Mouse (Mus musculus): Measurements from ENCODE around the gene Ctnna2. TPM values are rescaled to one million over a fixed set of nuclear protein-coding genes. Genes with fewer than 3 reads are reported as not detected.

Gene Ctnna2
- total and polyA plus RNA-seq, 2 experiments, result not detected

DNA sequence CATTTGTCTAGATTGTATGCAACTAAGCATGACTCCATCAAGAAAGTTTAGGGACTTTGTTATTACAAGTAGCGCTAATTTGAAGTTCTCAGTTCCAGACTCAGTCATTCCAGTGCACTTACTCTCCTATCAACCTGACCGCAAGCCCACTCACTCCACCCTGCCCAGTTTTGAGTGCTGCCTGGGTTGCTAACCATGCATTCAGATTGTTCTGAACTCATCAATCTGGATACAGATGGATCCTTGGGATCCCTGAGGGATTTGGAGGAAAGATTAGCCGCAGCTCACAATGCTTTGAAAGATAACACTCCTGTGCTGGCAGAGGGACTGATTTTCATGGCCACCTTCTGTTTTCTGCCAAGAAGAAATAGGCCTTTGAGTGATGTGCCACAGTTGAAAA is 168.5 kb downstream of the Ctnna2 start:
- WGBS, result 88% methylated on average over 3 of the region's 3 CpGs

DNA sequence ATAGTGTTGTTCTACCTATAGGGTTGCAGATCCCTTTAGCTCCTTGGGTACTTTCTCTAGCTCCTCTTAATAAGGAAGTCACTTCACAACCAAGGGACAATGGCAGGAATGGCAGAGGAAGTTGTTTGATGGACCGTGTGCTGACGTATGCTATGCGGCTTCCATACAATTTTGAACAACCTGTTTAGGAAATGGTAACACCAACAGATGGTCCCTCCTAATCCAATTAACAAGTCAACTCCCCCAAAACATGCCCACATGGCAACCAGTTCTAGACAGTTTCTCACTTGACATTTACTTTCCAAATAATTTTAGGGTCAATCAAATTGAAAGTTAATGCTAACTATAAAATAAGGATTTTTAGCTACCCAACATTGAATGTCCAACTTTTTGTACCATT is 176.9 kb downstream of the Ctnna2 start:
- no peak overlapping the region for H3K4me3 ChIP-seq (ENCODE audit: insufficient read depth, low read depth, low read length)
- H3K36me3 ChIP-seq (ENCODE audit: control insufficient read depth, insufficient read depth, low read length), result no peaks in the 10 kb centered on the region
- H3K9ac ChIP-seq (ENCODE audit: low read depth, low read length), result no peak overlapping the region
- 86% methylated on average over 3 of the region's 3 CpGs for WGBS
- no peaks in the 10 kb centered on the region for H3K4me1 ChIP-seq (ENCODE audit: control insufficient read depth, insufficient read depth, low read length)
- no peak overlapping the region for H3K27ac ChIP-seq (replicated peaks; ENCODE audit: insufficient read depth, low read depth, low read length)
- no peaks in the 10 kb centered on the region for H3K79me2 ChIP-seq (ENCODE audit: control insufficient read depth, insufficient read depth, low read length)
- TF ChIP-seq CTCF (IDR thresholded peaks at IDR 0.05; ENCODE audit: low read depth, low read length) (no peak), POLR2A (IDR thresholded peaks at IDR 0.05; ENCODE audit: extremely low read depth, insufficient read depth, low read length) (no peak)
- no peaks in the 10 kb centered on the region for H3K27me3 ChIP-seq (ENCODE audit: control insufficient read depth, insufficient read depth, low read length)
- DNase-seq (ENCODE audit: extremely low read depth, low read depth, low spot score), result no peak

More for the DNA sequence above, 168.5 kb downstream of the Ctnna2 start:
- H3K27ac ChIP-seq (replicated peaks; ENCODE audit: insufficient read depth, low read depth, low read length), result no peak overlapping the region
- no peaks in the 10 kb centered on the region for H3K79me2 ChIP-seq (ENCODE audit: control insufficient read depth, insufficient read depth, low read length)
- no peaks in the 10 kb centered on the region for H3K4me1 ChIP-seq (ENCODE audit: control insufficient read depth, insufficient read depth, low read length)
- no peak overlapping the region for H3K9ac ChIP-seq (ENCODE audit: low read depth, low read length)
- no peaks in the 10 kb centered on the region for H3K27me3 ChIP-seq (ENCODE audit: control insufficient read depth, insufficient read depth, low read length)
- DNase-seq (ENCODE audit: extremely low read depth, low read depth, low spot score), result no peak
- TF ChIP-seq CTCF (IDR thresholded peaks at IDR 0.05; ENCODE audit: low read depth, low read length), result no peak
- no peak for TF ChIP-seq POLR2A (IDR thresholded peaks at IDR 0.05; ENCODE audit: extremely low read depth, insufficient read depth, low read length)
- no peak overlapping the region for H3K4me3 ChIP-seq (ENCODE audit: insufficient read depth, low read depth, low read length)
- H3K36me3 ChIP-seq (ENCODE audit: control insufficient read depth, insufficient read depth, low read length), result no peaks in the 10 kb centered on the region

DNA sequence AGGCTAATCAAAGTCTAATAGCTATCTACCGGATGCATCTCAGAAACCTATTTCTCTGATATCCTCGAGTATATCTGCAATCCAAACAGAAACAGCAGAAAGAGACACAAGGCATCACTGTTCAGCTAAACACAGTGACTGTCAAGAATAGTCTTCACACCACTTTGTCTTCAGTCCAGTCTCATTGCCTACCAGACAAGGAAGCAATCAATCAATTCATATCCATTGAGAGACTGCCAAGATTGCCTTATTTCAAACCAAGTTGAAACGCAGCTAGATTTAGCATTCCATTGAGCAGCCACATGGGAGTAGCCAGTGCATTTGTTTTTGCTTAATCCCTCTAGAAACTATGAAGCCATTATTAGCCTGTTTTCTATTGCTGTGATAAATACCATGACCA is 196.2 kb downstream of the Ctnna2 start:
- H3K4me3 ChIP-seq (ENCODE audit: insufficient read depth, low read depth, low read length), result no peak overlapping the region
- H3K9ac ChIP-seq (ENCODE audit: low read depth, low read length), result no peak overlapping the region
- no peak overlapping the region for H3K27ac ChIP-seq (replicated peaks; ENCODE audit: insufficient read depth, low read depth, low read length)
- no peaks in the 10 kb centered on the region for H3K36me3 ChIP-seq (ENCODE audit: control insufficient read depth, insufficient read depth, low read length)
- DNase-seq (ENCODE audit: extremely low read depth, low read depth, low spot score), result no peak
- H3K4me1 ChIP-seq (ENCODE audit: control insufficient read depth, insufficient read depth, low read length), result no peaks in the 10 kb centered on the region
- no peak for TF ChIP-seq POLR2A (IDR thresholded peaks at IDR 0.05; ENCODE audit: extremely low read depth, insufficient read depth, low read length)
- TF ChIP-seq CTCF (IDR thresholded peaks at IDR 0.05; ENCODE audit: low read depth, low read length), result no peak
- no peaks in the 10 kb centered on the region for H3K79me2 ChIP-seq (ENCODE audit: control insufficient read depth, insufficient read depth, low read length)
- WGBS, result 63% methylated on average over 3 of the region's 3 CpGs
- H3K27me3 ChIP-seq (ENCODE audit: control insufficient read depth, insufficient read depth, low read length), result no peaks in the 10 kb centered on the region

DNA sequence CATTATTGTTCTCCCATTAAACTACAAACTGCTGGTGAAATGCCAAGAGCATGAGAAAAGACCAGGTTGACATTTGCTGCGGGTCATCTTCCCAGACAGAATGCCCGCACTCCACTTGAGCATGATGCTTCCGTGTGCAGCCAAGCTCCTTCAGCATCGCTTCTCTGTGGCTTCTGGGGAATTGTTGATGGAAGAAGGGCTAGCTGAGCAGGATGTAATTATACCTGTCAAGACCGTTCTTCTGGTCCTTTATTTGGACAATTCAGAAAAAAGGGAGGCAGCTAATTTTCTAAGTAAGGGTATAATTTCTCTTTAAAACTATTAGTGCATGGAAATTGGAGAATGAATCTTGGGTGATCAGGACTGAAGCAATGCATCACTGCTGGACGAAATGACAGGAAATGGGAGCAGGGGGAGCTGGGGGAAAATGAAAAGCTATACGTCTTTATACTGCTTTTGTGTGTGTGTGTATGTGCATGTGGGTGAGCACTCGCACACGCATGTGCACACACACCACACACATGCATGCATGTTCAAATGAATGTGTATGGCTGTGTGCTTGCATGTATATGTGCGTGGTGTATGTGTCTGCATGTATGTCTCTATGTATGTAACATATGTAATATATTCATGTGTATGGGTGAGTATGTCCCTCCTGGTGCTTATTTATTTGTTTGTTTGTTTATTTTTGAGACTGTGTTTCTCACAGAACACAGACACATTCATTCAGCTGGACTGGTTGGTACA is 211.0 kb downstream of the Ctnna2 start:
- Histone ChIP-seq H3K27me3 (ENCODE audit: control insufficient read depth, insufficient read depth, low read length) (no peaks in the 10 kb centered on the region), H3K79me2 (ENCODE audit: control insufficient read depth, insufficient read depth, low read length) (no peaks in the 10 kb centered on the region), H3K9ac (ENCODE audit: low read depth, low read length) (no peak overlapping the region), H3K4me3 (ENCODE audit: insufficient read depth, low read depth, low read length) (no peak overlapping the region), H3K4me1 (ENCODE audit: control insufficient read depth, insufficient read depth, low read length) (no peaks in the 10 kb centered on the region), H3K27ac (replicated peaks; ENCODE audit: insufficient read depth, low read depth, low read length) (no peak overlapping the region), H3K36me3 (ENCODE audit: control insufficient read depth, insufficient read depth, low read length) (no peaks in the 10 kb centered on the region)
- 85% methylated on average over 10 of the region's 10 CpGs for WGBS
- DNase-seq (ENCODE audit: extremely low read depth, low read depth, low spot score), result no peak
- TF ChIP-seq CTCF (IDR thresholded peaks at IDR 0.05; ENCODE audit: low read depth, low read length) (no peak), POLR2A (IDR thresholded peaks at IDR 0.05; ENCODE audit: extremely low read depth, insufficient read depth, low read length) (no peak)

DNA sequence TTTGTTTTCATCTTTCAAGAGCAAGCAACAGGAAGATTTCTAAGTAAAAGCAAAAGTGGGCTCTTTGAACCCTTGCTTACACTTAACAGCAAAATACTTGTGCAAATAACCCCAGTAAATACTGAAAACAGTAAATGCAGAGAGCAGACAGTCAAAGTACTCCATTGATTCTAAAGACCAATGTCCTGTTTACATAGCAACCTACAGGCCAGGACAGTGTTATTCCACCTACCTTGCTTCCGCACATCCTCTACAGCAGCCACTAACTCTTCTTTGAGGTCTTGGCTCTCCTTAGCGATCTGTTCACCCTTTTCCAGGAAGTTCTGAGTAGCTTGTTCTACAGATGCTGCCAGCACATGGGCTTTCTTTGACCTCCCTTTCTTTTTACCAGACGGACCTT is 221.3 kb downstream of the Ctnna2 start:
- Histone ChIP-seq H3K79me2 (ENCODE audit: control insufficient read depth, insufficient read depth, low read length) (no peaks in the 10 kb centered on the region), H3K36me3 (ENCODE audit: control insufficient read depth, insufficient read depth, low read length) (no peaks in the 10 kb centered on the region), H3K27me3 (ENCODE audit: control insufficient read depth, insufficient read depth, low read length) (no peaks in the 10 kb centered on the region), H3K27ac (replicated peaks; ENCODE audit: insufficient read depth, low read depth, low read length) (no peak overlapping the region), H3K4me1 (ENCODE audit: control insufficient read depth, insufficient read depth, low read length) (peaks cover 2% of the 10 kb centered on the region; the same call in 1 of the 2 replicates), H3K9ac (ENCODE audit: low read depth, low read length) (no peak overlapping the region), H3K4me3 (ENCODE audit: insufficient read depth, low read depth, low read length) (no peak overlapping the region)
- WGBS, result 15% methylated on average over 3 of the region's 3 CpGs
- TF ChIP-seq CTCF (IDR thresholded peaks at IDR 0.05; ENCODE audit: low read depth, low read length), result no peak
- TF ChIP-seq POLR2A (IDR thresholded peaks at IDR 0.05; ENCODE audit: extremely low read depth, insufficient read depth, low read length), result no peak
- peak; percentile 43 for DNase-seq (ENCODE audit: extremely low read depth, low read depth, low spot score)

DNA sequence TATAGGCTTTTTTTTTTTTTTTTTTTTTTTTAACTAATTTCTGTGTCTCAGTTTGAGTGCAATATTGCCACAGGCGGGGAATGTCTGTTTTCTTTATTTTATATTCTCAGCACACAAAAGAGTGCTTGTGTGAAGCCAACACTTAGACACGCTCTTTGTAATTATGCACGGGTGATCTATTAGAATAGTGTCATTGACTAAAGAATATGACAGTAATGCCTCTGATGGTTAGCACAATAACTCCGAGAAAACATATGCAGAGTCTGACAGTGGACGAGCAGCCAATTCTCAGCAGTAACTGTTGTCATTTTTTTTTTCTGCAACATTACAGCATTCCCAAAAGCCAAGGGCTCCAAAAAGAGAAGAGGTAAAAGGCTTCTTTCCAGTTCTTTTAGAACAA is 234.1 kb downstream of the Ctnna2 start:
- no peaks in the 10 kb centered on the region for H3K4me1 ChIP-seq (ENCODE audit: control insufficient read depth, insufficient read depth, low read length)
- no peak for DNase-seq (ENCODE audit: extremely low read depth, low read depth, low spot score)
- H3K36me3 ChIP-seq (ENCODE audit: control insufficient read depth, insufficient read depth, low read length), result no peaks in the 10 kb centered on the region
- no peaks in the 10 kb centered on the region for H3K79me2 ChIP-seq (ENCODE audit: control insufficient read depth, insufficient read depth, low read length)
- H3K27ac ChIP-seq (replicated peaks; ENCODE audit: insufficient read depth, low read depth, low read length), result no peak overlapping the region
- TF ChIP-seq POLR2A (IDR thresholded peaks at IDR 0.05; ENCODE audit: extremely low read depth, insufficient read depth, low read length) (no peak), CTCF (IDR thresholded peaks at IDR 0.05; ENCODE audit: low read depth, low read length) (no peak)
- H3K27me3 ChIP-seq (ENCODE audit: control insufficient read depth, insufficient read depth, low read length), result no peaks in the 10 kb centered on the region
- H3K9ac ChIP-seq (ENCODE audit: low read depth, low read length), result no peak overlapping the region
- no peak overlapping the region for H3K4me3 ChIP-seq (ENCODE audit: insufficient read depth, low read depth, low read length)
- WGBS, result 92% methylated on average over 5 of the region's 5 CpGs
